Mouse (Mus musculus): ENCODE data around the gene Plpp3.

DNA sequence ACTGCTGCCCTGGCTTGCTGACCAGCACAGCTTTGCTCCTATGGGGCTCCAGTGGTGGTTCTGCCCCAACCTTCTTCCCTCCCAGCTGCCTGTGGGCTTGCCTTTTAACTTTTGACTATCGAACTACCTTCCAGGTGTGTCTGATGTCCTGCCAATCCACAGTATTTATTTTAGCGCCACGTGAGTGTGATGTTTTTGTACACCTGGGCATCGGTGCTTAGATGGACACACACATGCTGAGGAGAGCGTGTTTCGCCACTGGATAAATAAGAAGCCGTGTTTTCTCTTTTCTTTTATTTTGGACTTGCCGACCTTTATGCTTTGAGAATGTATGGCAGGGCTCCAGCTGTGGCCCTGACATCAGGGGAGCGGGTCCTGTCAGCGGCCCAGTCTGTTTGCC lies 29.5 kb downstream of the Plpp3 start:
- TF ChIP-seq GATA1 (IDR thresholded peaks at IDR 0.05; ENCODE audit: borderline replicate concordance, low read length) = no peak
- no peak for TF ChIP-seq FLI1 (IDR thresholded peaks at IDR 0.05; ENCODE audit: low read length)
